Mouse (Mus musculus) spleen, postnatal 4 days (tissue): ENCODE results near the gene Zbtb1.

Source experiments
- DNase-seq, 2 experiments: peaks; one replicate each; pipeline ENCODE4 v3.0.0; 2022; ENCODE audit warnings: low spot score in 2 of 2

Gene Zbtb1

DNA sequence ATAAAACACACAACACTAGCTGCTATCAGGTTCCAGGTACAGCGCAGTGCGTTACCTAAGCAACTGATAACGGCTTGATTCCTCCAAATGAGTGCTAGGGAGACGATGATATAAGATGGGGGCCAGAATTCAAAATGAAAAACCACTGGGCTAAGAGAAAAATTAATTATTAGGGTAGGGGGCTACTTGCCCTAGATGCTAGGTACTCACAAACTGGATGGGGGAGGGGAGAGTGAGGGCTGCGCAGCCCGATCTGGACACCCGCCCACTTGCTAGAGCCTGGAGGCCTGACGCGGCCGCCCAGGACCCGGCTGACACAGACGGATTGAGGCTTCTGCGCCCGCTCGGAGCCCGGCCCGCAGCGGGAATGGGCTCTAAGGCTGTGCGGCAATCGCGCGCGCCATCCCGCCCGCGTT is 1.3 kb upstream of the Zbtb1 start:
- DNase-seq, result no peak

DNA sequence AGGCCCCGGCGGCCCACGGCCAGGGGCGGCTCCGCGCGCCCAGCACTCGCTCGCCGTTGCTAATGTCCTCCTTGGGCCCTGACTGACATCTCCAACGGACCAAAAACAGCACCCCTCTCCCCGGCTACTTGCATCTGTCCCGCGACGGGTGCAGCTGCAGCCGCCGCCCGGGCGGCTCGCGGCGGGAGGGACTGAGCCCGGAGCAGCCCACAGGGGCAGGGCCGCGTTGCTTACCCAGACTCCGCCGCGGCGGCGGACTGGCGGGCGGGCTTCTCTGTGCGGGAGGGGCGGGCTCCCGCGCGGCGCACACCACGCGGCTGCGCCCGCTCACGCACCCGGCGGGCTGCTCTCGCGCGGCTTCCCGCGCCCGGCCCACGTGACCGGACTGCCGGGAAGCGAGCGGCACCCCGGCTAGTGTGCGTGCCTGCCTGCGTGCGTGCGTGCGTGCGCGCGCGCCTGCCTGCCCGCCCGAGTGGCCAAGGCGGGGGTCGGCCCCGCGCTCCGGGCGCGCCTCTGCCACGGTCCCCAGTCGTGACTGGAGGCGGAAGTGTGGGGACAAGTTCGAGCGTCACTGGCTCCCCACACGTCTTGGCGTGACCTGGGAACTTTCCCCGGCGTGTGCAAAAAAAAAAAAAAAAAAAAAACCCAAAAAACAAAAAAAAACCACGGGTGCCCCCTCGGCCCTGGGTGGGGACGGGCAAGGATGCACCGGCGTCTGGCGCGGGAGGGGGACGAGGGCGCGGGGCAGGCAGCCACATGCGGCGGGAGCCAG is 674 bp upstream of the Zbtb1 start, which contains the start of gene Zbtb25:
Gene Zbtb25, minus strand, starts transcription at position 397 of the 772 bp plus-strand sequence.
- DNase-seq, result peak; percentile 82 to 91

DNA sequence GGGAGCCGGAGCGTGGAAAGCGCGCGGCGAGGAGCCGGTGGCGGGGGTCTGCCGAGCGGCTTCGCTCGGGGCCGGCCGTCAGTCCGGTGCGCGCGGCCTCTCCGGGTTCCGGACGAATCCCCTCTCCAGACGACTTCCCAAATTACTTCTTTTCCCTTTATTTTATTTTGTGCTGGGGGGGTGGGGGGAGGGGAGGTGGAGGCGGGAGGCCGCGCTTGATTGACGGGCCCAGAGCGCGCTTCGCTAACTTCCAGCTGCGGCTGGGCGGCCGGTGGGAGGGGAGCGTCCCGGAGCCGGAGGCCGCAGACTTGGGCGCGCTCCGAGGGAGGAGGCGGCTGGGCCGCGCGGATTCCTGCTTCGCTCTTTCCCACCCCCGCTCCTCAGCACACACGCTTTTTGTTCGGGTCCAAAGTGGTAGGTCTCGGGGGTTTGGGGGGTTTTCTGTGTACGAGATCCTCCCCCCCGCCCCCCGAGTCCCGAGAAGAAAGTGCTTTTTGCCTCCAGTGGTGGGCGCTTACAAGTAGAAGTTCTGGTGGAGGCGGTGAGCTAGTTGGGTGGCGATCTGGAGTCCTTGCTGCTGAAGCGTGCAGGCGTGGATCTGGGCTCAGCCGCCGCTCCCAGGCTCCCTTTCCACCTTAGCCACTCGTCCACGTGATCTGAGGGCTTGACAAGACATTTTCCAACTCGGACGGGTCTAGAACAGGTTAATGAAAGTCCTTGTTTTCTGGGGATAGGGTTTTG is 935 bp downstream of the Zbtb1 start:
- DNase-seq, result peak; percentile 81 to 90

DNA sequence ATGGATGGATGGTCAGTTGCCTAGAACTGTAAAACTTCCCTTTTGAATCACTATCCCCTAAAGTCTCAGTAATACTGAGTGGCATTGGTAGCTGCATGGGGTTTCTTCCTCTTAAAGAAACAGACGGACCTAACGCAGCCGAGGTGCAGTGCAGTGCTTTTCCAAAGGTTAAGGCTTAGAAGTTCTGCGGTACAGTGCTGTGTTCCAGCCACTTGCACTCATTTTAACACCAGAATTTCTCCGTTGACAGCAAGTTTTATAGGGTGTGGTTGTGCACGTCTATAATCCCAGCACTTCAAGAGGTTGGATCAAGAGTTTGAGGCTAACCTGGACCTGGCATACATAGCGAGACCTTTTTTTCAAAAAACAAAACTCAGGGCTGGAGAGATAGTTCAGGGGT is 2.0 kb downstream of the Zbtb1 start:
- peak in 1 of 2 experiments; percentile 62 for DNase-seq

DNA sequence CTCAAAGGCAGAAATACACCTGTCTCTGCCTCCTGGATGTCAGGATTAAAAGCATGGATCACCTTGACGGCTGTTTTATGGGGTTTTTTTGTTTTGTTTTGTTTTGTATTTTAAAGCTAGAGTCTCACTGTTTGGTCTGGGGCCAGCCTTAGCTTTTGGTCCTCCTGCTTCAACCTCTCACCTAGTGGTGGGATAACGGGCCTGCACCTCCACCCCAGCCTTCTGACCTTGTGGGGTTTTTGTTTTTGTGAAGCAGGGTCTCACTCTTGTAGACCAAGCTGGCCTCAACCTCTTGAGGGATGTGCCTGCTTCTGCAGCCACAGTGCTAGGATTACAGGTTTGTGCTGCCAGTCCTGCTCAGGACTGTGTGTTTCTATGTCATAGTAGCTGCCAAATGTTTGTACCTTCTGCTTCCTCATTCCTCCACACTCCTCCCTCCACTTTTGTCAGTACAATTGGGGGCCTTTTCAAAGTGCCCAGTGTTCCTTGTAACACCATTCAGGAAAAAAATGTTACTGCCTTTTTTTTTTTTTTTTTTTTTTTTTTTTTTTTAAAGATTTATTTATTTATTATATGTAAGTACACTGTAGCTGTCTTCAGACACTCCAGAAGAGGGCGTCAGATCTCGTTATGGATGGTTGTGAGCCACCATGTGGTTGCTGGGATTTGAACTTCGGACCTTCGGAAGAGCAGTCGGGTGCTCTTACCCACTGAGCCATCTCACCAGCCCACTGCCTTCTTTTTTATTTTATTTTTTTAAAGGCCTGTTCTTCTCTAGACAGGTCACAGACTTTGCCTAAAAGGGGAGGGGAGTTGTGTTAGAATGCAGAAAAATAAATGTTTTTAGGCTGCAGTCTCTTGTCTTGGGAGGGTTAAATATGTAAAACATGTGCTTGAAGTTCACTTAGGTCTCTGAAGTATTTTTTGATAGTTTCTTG is 3.1 kb downstream of the Zbtb1 start:
- peak; percentile 52 to 75 for DNase-seq

DNA sequence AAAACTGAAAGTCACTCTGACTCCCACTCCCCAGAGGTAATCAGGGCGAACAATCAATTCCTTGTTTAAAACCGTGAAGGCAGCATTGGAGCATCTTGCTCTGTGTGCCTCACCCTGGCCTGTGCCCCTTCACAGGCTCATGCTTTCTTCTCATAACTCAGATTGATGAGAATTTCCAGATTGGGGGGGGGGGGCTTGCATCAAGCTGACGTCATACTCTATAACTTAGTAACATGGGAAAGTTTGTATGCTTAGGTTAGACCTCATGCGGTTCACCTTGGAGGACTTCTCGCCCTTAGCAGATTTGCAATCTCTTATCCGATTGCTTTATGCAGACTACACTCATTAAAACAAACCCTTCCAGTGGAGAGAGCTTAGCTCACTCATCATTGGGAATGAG is 3.9 kb downstream of the Zbtb1 start:
- no peak for DNase-seq

DNA sequence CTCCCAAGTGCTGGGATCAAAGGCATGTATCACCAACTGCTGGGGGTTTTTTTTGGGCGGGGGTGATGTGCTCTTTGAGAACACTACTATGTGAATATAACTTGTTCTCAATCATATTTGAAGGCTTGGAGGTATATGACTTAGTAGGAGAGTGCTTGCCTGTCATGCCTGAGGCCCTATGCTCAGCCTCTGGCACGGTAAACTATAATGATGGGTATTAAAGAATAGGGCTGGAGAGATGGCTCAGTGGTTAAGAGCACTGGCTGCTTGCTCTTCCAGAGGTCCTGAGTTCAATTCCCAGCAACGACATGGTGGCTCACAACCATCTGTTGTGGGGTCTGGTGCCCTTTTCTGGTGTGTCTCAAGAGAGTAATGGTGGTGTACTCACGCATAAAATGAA is 4.8 kb downstream of the Zbtb1 start:
- DNase-seq, result no peak

DNA sequence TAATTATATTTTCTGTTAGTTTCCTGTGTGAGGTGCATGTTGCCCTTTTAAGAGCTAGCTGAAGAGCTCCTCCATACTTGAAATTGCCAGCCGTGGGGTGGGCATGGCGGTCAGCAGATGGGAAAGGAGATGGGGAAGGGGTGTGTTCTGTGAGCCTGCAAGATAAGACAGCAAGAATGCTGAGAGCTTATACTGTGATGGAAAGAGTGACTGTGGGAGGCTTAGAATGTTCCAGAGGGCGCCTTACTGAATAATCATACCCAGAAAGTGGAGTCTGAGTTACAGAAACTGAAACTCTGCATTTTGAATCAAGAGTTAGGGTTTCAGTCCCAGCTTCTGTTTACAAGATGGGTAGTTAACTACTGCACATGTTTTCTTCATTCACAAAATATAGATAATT is 5.4 kb downstream of the Zbtb1 start:
- DNase-seq, result no peak

DNA sequence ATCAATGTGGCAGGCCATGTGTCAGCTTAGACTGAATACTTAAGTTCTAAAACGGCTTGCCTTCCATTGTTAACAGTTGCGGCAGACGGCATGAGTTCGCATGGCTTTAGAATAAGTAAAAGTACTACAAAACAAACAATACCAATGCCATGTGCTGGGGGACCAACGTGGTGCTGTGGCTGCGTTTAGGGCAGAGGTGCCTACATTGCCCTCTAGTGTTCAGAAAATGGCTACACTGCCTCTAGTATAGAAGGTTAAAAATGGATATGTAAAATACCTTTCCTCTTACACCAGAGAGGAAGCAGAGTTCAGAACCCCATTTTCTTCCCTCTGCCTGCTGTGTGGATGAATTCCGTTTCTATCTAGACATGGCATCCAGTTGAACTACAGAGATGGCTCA is 6.6 kb downstream of the Zbtb1 start:
- peak; percentile 56 to 65 for DNase-seq

DNA sequence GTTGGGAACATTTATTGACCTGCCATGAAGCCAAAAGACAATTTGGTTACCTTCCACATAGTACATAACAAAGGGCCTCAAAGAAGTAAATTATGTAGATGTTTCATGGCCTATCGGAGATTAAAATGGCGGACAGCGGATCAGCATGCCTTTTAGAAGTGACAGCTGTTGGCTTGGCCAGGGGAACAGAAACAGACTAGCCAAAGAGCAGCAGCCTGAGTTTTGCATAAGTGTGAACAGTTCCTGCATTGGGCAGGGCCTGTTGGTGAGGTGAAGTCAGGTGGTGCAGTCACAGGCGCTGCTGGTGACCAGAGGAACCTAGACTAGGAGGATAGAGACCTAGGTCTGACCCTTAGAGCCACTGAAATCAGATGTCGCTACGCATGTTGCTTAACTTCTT is 7.0 kb downstream of the Zbtb1 start:
- DNase-seq, result peak in 1 of 2 experiments; percentile 65

DNA sequence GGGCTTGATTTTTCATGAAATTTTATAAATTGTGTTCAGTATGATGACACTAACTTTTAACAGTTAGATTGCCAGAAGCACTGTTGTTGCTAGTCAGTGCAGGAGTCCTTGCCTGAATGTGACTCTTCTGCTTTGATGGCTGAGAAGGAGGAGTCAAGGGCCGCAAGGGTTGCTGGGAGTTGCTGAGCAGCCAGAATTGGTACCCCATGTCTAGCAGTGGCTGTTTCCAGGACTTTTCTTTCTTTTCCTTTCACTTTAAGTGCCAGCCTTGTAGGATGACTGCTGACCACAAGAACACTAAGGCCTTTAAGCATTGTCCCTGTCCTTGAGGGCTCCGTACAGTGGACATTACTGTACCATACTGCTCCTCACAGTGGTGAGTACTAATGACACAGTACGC is 7.7 kb downstream of the Zbtb1 start:
- peak in 1 of 2 experiments; percentile 60 for DNase-seq

DNA sequence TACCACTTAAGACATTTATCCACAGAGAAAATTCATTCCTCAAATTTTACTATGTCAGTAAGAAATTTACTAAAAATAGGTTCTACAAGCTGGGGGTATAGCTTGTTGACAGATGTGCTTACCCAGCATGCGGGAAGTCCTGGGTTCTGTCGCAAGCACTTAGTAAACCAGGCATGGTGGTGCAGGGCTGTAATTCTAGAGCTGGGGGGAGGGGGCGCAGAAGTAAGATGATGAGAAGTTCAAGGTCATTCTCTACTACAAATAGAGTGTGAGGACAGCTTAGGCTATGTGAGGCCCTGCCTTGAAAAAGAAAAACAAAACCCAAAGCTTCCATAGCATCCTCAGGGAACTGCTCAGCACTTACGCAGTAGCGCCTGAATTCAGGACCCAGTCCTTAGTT is 8.5 kb downstream of the Zbtb1 start:
- no peak for DNase-seq

DNA sequence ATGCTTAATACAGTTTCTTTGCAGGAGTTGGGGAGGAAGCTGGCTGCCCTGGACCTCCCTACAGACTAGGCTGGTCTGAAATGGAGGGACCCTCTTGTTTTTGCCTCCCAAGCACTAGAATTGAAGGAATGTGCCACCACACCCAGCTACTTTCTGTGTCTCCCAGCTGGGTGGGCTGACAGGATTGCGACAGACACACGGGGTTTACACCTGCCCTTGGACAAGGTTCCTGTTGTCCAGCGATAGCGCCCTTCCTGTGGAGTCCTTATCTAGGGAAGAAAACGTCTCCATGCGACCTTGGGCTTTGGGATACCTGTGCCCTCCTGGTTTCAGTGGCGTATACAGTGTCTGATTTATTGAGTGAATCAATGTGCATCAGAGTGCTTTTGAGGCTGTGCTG is 10.1 kb downstream of the Zbtb1 start:
- no peak for DNase-seq

DNA sequence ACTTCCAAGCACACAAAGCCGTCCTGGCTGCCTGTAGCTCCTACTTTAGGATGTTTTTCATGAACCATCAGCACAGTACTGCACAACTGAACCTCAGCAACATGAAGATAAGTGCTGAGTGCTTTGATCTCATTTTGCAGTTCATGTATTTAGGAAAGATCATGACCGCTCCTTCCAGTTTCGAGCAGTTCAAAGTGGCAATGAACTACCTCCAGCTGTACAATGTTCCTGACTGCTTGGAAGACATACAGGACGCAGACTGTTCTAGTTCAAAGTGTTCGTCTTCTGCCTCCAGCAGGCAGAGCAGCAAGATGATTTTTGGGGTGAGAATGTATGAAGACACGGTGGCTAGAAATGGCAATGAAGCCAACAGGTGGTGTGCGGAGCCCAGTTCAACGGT is 15.3 kb downstream of the Zbtb1 start:
- no peak for DNase-seq

DNA sequence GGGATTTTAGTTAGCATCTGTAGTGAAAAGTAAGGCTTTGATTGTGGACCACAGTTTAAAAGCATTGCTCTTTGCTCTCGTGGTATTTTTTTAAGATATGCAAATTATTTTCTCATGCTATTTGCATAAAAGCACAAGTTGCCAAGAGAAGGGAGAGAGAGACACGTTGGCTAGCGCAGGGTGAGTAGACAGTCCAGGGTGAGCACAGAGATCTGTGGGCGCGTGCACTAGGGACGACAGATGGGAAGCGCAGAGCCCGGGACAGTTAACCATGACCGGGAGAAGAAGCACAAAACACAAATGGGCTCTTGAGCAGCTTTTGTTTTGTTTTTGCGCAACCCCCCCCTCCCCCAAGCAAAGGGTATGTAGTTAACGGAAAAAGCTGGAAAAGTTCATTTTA is 18.7 kb downstream of the Zbtb1 start:
- DNase-seq, result no peak

DNA sequence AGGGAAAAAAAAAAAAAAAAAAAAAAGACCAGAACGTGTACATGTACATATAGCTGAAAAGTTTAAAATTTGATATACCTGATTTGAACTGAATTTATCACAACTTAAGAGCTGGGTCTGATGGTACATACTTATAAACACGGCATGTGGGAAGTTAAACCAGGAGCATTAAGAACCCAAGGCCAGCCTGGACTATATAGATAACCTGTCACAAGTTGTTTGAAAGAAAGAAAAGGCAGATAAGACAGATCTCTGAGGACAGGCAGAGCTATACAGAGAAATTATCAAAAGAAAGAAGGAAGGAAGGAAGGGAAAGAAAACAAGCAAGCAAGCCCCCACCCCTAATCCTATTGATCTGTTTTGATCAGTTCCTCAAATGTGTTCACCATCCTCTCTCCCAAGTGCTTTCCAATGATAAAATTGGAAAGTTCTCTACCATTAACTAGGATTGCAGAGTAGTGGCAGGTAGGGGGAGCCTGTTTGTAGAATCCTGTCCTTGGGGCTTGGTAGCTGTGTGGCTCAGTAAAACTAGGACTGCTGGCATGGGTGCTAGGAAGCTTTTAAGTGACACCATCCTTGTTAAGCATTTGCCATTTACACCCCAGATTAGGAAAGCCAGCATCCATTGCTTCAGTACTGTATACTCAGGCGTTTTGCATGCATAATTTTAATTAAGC is 21.7 kb downstream of the Zbtb1 start:
- DNase-seq, result no peak

DNA sequence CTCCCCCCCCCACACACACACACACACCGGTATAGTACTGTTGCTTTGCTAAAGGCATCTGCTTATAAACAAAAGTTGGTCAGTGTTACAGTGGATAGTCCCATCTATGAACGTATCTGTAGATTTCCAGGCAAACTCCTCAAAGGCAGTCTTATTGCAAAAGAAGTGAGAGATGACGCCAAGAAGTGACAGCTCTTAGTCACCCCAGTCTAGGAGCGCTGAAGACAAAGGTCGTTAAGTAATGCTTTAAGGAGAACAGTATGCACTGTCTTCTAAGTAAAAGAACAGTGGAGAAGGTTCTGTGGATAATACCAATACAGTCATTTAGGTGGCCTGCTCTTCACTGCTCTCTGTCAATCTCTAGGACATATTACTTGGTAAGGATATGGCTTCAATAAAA is 22.9 kb downstream of the Zbtb1 start:
- no peak for DNase-seq

DNA sequence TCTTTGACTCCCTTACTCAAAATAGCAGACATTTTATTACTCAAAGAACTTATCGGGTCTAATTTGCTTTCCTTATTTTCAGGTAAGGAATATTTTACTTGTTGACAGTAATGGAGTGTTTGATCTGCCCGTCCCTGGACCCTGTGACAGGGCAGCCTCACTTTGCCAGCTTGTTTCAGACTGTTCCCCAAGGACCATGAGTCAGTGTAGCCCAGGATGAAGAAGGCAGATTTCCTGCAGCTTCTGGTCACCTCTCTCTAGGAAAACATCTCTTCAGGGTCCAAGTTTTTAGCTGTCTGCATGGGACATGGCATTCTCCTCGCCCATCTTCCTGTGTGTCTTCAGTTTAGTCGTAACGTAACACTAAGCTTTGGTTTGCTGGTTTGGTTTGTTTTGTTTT is 27.2 kb downstream of the Zbtb1 start:
- DNase-seq, result no peak

DNA sequence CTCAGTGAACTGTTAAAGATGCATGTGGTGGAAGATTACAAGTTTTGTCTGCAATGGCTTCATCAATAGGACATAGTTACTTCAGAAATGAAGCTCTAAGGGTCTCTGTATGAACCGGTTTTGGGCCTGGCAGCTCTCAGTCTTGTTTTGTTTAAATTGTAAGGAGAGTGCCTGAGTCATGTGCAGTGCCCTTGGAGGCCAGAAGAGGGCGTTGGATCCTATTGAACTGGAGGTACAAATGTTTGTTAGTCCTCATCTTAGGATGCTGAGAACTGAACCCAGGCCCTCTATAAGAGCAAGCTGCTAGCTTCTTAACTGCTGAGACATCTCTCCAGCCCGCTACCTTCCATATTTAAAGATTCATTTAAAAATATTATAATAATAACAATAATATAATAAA is 31.6 kb downstream of the Zbtb1 start:
- DNase-seq, result peak in 1 of 2 experiments; percentile 58

DNA sequence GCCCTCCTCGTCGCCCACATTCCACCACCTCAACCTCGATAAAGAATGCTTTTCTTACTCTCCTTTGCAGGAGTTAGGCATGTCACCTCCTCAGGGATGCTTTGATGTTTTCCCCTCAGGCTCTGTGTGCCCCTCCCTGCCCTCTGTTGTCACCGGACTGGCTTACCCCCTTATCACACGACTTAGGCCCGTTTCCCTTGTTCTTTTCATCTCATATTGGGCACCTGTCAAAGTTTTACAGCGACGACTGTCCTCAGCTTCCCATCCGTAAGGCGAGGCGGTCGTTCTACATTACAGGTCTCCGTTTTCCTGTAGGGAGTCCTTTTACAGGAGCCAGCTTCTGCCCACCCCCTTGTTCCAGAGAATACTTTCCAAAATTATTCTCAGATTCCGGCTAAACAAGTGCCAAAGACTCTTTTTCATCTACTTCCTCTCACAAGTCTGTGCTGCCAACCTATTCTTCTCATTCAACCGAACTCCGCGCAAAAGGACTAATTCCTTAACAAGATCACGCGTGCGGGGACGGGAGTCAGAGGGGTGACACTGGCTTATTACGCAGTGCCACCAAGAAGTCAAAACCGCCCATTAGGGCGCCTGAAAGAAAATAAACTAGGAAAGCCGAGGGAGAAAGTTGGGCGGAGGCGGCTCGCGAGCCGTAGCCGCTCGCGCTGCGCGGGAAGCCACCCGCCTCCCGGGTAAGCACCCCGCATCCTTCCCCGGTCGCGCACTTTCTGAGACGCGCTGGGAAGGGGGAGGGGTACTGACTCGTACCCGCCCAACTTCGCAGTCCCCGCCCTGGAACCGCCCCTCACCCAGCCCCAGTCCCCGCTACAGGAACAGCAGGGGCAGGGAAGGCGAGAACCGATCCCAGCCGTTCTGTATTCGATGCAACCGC is 33.2 kb downstream of the Zbtb1 start:
- peak in 1 of 2 experiments; percentile 60 for DNase-seq
